Mouse (Mus musculus) inflammation-experienced regulatory T-cells, adult 6 months (primary cell): ENCODE measurements around the gene Rasgef1b. TPM values are rescaled to one million over a fixed set of nuclear protein-coding genes. Genes with fewer than 3 reads are reported as not detected.

ENCODE experiments used
- ATAC-seq: one replicate; pipeline ENCODE4 v1.8.0; 2017
- polyA plus RNA-seq, 3 experiments: library from polyadenylated mRNA; unstranded; fragments of 100-300 nt; shearing (Covaris generic); gene quantifications; one replicate each; pipeline ENCODE4 v1.2.1; 2017

Rasgef1b gene
- 1 to 10 TPM; 1.6 to 3.3 (median 2.5) TPM for polyA plus RNA-seq

- no peak for ATAC-seq
Measured at GRCm38 (mm10) chr5:99728649-99729212, at the start of gene Rasgef1b. Rasgef1b (minus strand) TSS chr5:99729065.

- ATAC-seq: no peak
Measured at GRCm38 (mm10) chr5:99775342-99775741, 46.5 kb upstream of the Rasgef1b start.

GRCm38 (mm10) chr5:99773265-99773664, 44.4 kb upstream of the Rasgef1b start:
- ATAC-seq: no peak

GRCm38 (mm10) chr5:99764246-99764645, 35.4 kb upstream of the Rasgef1b start:
- no peak for ATAC-seq

GRCm38 (mm10) chr5:99758859-99759258, 30.0 kb upstream of the Rasgef1b start:
- ATAC-seq: no peak

GRCm38 (mm10) chr5:99753843-99754242, 25.0 kb upstream of the Rasgef1b start:
- ATAC-seq: no peak

GRCm38 (mm10) chr5:99753368-99753767, 24.5 kb upstream of the Rasgef1b start:
- ATAC-seq: no peak

- no peak for ATAC-seq
Measured at GRCm38 (mm10) chr5:99752670-99753231, 23.9 kb upstream of the Rasgef1b start.

- no peak for ATAC-seq
Measured at GRCm38 (mm10) chr5:99748417-99748816, 19.6 kb upstream of the Rasgef1b start.

GRCm38 (mm10) chr5:99746087-99746486, 17.2 kb upstream of the Rasgef1b start:
- ATAC-seq: no peak

- no peak for ATAC-seq
Measured at GRCm38 (mm10) chr5:99742874-99743273, 14.0 kb upstream of the Rasgef1b start.

- no peak for ATAC-seq
Measured at GRCm38 (mm10) chr5:99742056-99742455, 13.2 kb upstream of the Rasgef1b start.

- ATAC-seq: no peak
Measured at GRCm38 (mm10) chr5:99737937-99738727, 9.3 kb upstream of the Rasgef1b start.

- ATAC-seq: no peak
Measured at GRCm38 (mm10) chr5:99729931-99730330, 1.1 kb upstream of the Rasgef1b start.

GRCm38 (mm10) chr5:99729361-99729882, 557 bp upstream of the Rasgef1b start:
- ATAC-seq: no peak

- ATAC-seq: no peak
Measured at GRCm38 (mm10) chr5:99728027-99728451, 826 bp downstream of the Rasgef1b start.

- ATAC-seq: no peak
Measured at GRCm38 (mm10) chr5:99723941-99724340, 4.9 kb downstream of the Rasgef1b start.

- ATAC-seq: no peak
Measured at GRCm38 (mm10) chr5:99722310-99722709, 6.6 kb downstream of the Rasgef1b start.

GRCm38 (mm10) chr5:99720554-99720953, 8.3 kb downstream of the Rasgef1b start:
- ATAC-seq: no peak

- no peak for ATAC-seq
Measured at GRCm38 (mm10) chr5:99717917-99718316, 10.9 kb downstream of the Rasgef1b start.

- no peak for ATAC-seq
Measured at GRCm38 (mm10) chr5:99715281-99715744, 13.6 kb downstream of the Rasgef1b start.

- ATAC-seq: no peak
Measured at GRCm38 (mm10) chr5:99711947-99712346, 16.9 kb downstream of the Rasgef1b start.

GRCm38 (mm10) chr5:99708706-99709105, 20.2 kb downstream of the Rasgef1b start:
- ATAC-seq: no peak
